Mouse (Mus musculus): ENCODE measurements around the gene Rabac1. TPM values are rescaled to one million over a fixed set of nuclear protein-coding genes. Genes with fewer than 3 reads are reported as not detected.

Rabac1 gene
- 10 to 100 TPM in 7 of 26 experiments, 1 to 10 TPM in 19; 2.7 to 28.1 (median 8.2) TPM for total RNA-seq (2018; cell fraction: chromatin; rRNA removed)
- total RNA-seq (2018; cell fraction: cytosol; rRNA removed): 100 to 1,000 TPM in 13 of 26 experiments, 10 to 100 TPM in 13; 65.1 to 175 (median 99.9) TPM
- total RNA-seq (2018; cell fraction: nucleus; rRNA removed): 10 to 100 TPM; 19.7 to 62.8 (median 40.7) TPM
- 28.6 to 198 TPM (median 112 TPM) in 3 replicates for polyA plus RNA-seq (2018)

- no peaks in the 10 kb centered on the region for H3K79me2 ChIP-seq (ENCODE audit: inconsistent target)
These were observed at the start of gene Rabac1 for GRCm38 (mm10) chr7:24971972-24972893. Gene Rabac1, minus strand, starts transcription at chr7:24972754.

GRCm38 (mm10) chr7:25011592-25011991, 39.0 kb upstream of the Rabac1 start:
- no peak overlapping the region for H3K27ac ChIP-seq
- H3K4me3 ChIP-seq (ENCODE audit: inconsistent target): no peak overlapping the region
- WGBS (ENCODE audit: missing documents): 97% methylated on average over 6 of the region's 7 CpGs

More at GRCm38 (mm10) chr7:24971972-24972893, at the start of gene Rabac1:
- H3K27ac ChIP-seq: peak within 1 kb of the TSS; percentile 37
- WGBS (ENCODE audit: missing documents): under 1% methylated on average over 45 of the region's 45 CpGs
- H3K36me3 ChIP-seq (ENCODE audit: inconsistent target): peaks cover 10% of the 10 kb centered on the region; the same call in 1 of the 2 replicates
- peak within 1 kb of the TSS; percentile 97 for H3K4me3 ChIP-seq (ENCODE audit: inconsistent target)

GRCm38 (mm10) chr7:25010090-25010913, 37.7 kb upstream of the Rabac1 start:
- 3% methylated on average over 97 of the region's 97 CpGs for WGBS (ENCODE audit: missing documents)
- Histone ChIP-seq H3K4me3 (ENCODE audit: inconsistent target) (no peak overlapping the region), H3K79me2 (ENCODE audit: inconsistent target) (no peaks in the 10 kb centered on the region; the same call in 1 of the 2 replicates), H3K36me3 (ENCODE audit: inconsistent target) (no peaks in the 10 kb centered on the region), H3K27ac (no peak overlapping the region)

More at GRCm38 (mm10) chr7:25011592-25011991, 39.0 kb upstream of the Rabac1 start:
- Histone ChIP-seq H3K36me3 (ENCODE audit: inconsistent target) (no peaks in the 10 kb centered on the region), H3K79me2 (ENCODE audit: inconsistent target) (no peaks in the 10 kb centered on the region)

GRCm38 (mm10) chr7:25009099-25009700, 36.6 kb upstream of the Rabac1 start:
- H3K4me3 ChIP-seq (ENCODE audit: inconsistent target): no peak overlapping the region
- WGBS (ENCODE audit: missing documents): 20% methylated on average over 20 of the region's 20 CpGs
- H3K27ac ChIP-seq: no peak overlapping the region
- H3K36me3 ChIP-seq (ENCODE audit: inconsistent target): no peaks in the 10 kb centered on the region
- no peaks in the 10 kb centered on the region; the same call in 1 of the 2 replicates for H3K79me2 ChIP-seq (ENCODE audit: inconsistent target)

- WGBS (ENCODE audit: missing documents): 6% methylated on average over 17 of the region's 17 CpGs
- Histone ChIP-seq H3K4me3 (ENCODE audit: inconsistent target) (no peak overlapping the region), H3K79me2 (ENCODE audit: inconsistent target) (no peaks in the 10 kb centered on the region; the same call in 1 of the 2 replicates), H3K27ac (no peak overlapping the region), H3K36me3 (ENCODE audit: inconsistent target) (no peaks in the 10 kb centered on the region)
These were observed 36.1 kb upstream of the Rabac1 start for GRCm38 (mm10) chr7:25008635-25009034.

- Histone ChIP-seq H3K36me3 (ENCODE audit: inconsistent target) (no peaks in the 10 kb centered on the region), H3K79me2 (ENCODE audit: inconsistent target) (no peaks in the 10 kb centered on the region; the same call in 1 of the 2 replicates), H3K4me3 (ENCODE audit: inconsistent target) (no peak overlapping the region), H3K27ac (no peak overlapping the region)
- 41% methylated on average over 8 of the region's 8 CpGs for WGBS (ENCODE audit: missing documents)
These were observed 35.2 kb upstream of the Rabac1 start for GRCm38 (mm10) chr7:25007609-25008374.

- no peaks in the 10 kb centered on the region; the same call in 1 of the 2 replicates for H3K79me2 ChIP-seq (ENCODE audit: inconsistent target)
- H3K27ac ChIP-seq: peak overlapping the region; percentile 78
- WGBS (ENCODE audit: missing documents): 29% methylated on average over 12 of the region's 12 CpGs
- no peaks in the 10 kb centered on the region for H3K36me3 ChIP-seq (ENCODE audit: inconsistent target)
- no peak overlapping the region; the same call in 1 of the 2 replicates for H3K4me3 ChIP-seq (ENCODE audit: inconsistent target)
These were observed 34.2 kb upstream of the Rabac1 start for GRCm38 (mm10) chr7:25006586-25007364.

GRCm38 (mm10) chr7:25006171-25006570, 33.6 kb upstream of the Rabac1 start:
- H3K36me3 ChIP-seq (ENCODE audit: inconsistent target): no peaks in the 10 kb centered on the region
- H3K4me3 ChIP-seq (ENCODE audit: inconsistent target): peak overlapping the region; percentile 7; the same call in 1 of the 2 replicates
- no peaks in the 10 kb centered on the region; the same call in 1 of the 2 replicates for H3K79me2 ChIP-seq (ENCODE audit: inconsistent target)
- WGBS (ENCODE audit: missing documents): 40% methylated on average over 3 of the region's 3 CpGs
- H3K27ac ChIP-seq: peak overlapping the region; percentile 78

- peak within 1 kb of the TSS; percentile 78 for H3K27ac ChIP-seq
- 2% methylated on average over 49 of the region's 54 CpGs for WGBS (ENCODE audit: missing documents)
- no peaks in the 10 kb centered on the region for H3K36me3 ChIP-seq (ENCODE audit: inconsistent target)
- H3K4me3 ChIP-seq (ENCODE audit: inconsistent target): peak within 1 kb of the TSS; percentile 54
- no peaks in the 10 kb centered on the region; the same call in 1 of the 2 replicates for H3K79me2 ChIP-seq (ENCODE audit: inconsistent target)
These were observed 33.0 kb upstream of the Rabac1 start, which contains the start of gene Atp1a3 for GRCm38 (mm10) chr7:25005421-25006065. Gene Atp1a3, minus strand, starts transcription at chr7:25005958.

GRCm38 (mm10) chr7:25004806-25005205, 32.3 kb upstream of the Rabac1 start:
- no peak overlapping the region for H3K27ac ChIP-seq
- no peaks in the 10 kb centered on the region for H3K36me3 ChIP-seq (ENCODE audit: inconsistent target)
- peak overlapping the region; percentile 54 for H3K4me3 ChIP-seq (ENCODE audit: inconsistent target)
- 51% methylated on average over 7 of the region's 9 CpGs for WGBS (ENCODE audit: missing documents)
- no peaks in the 10 kb centered on the region; the same call in 1 of the 2 replicates for H3K79me2 ChIP-seq (ENCODE audit: inconsistent target)

GRCm38 (mm10) chr7:25003820-25004388, 31.4 kb upstream of the Rabac1 start:
- Histone ChIP-seq H3K27ac (no peak overlapping the region), H3K4me3 (ENCODE audit: inconsistent target) (no peak overlapping the region), H3K79me2 (ENCODE audit: inconsistent target) (no peaks in the 10 kb centered on the region; the same call in 1 of the 2 replicates), H3K36me3 (ENCODE audit: inconsistent target) (peaks cover under 1% of the 10 kb centered on the region; the same call in 1 of the 2 replicates)
- WGBS (ENCODE audit: missing documents): 96% methylated on average over 8 of the region's 8 CpGs

- Histone ChIP-seq H3K36me3 (ENCODE audit: inconsistent target) (peaks cover 5% of the 10 kb centered on the region; the same call in 1 of the 2 replicates), H3K79me2 (ENCODE audit: inconsistent target) (no peaks in the 10 kb centered on the region; the same call in 1 of the 2 replicates), H3K4me3 (ENCODE audit: inconsistent target) (no peak overlapping the region), H3K27ac (no peak overlapping the region)
- 83% methylated on average over 11 of the region's 11 CpGs for WGBS (ENCODE audit: missing documents)
These were observed 30.7 kb upstream of the Rabac1 start for GRCm38 (mm10) chr7:25003291-25003690.
